Mouse (Mus musculus): Measurements from ENCODE around the gene Akap9. TPM values are rescaled to one million over a fixed set of nuclear protein-coding genes. Genes with fewer than 3 reads are reported as not detected.
A peak's percentile ranks its signal among the peaks of the same experiment; 100 is the strongest.
"Not testable (repeated sequence)": the region's sequence is repeated elsewhere in the genome, so short reads cannot be mapped to it uniquely, and the experiment has no call there.

The Akap9 gene
- polyA plus RNA-seq, 1 experiment from 2014 or later, result 103 TPM

- no peaks in the 10 kb centered on the region for H3K27me3 ChIP-seq (ENCODE audit: control insufficient read depth, insufficient read depth, low read length)
- H3K4me1 ChIP-seq (replicated peaks; ENCODE audit: control insufficient read depth, insufficient read depth), result no peaks in the 10 kb centered on the region
- TF ChIP-seq CTCF (IDR thresholded peaks at IDR 0.05; ENCODE audit: low read depth) (no peak), EP300 (optimal IDR thresholded peaks at IDR 0.05) (no peak)
- WGBS, result 67% methylated on average over 1 of the region's 1 CpGs
- ATAC-seq (ENCODE audit: low FRiP score, low TSS enrichment) (peak; percentile 67), DNase-seq (ENCODE audit: low spot score) (peak; percentile 31)
- 0 out of 2 replicates have a peak, but pooled peaks cover 5% of the 10 kb centered on the region for H3K36me3 ChIP-seq (ENCODE audit: control insufficient read depth, insufficient read depth, low read length)
- H3K9me3 ChIP-seq (ENCODE audit: control insufficient read depth, low read length), result no peaks in the 10 kb centered on the region
- H3K27ac ChIP-seq (replicated peaks), result peak overlapping the region; percentile 58; the same call in 1 of the 2 replicates
- H3K9ac ChIP-seq (ENCODE audit: low read length), result no peak overlapping the region
- H3K4me2 ChIP-seq (replicated peaks; ENCODE audit: low read depth), result no peak overlapping the region
- H3K4me3 ChIP-seq (ENCODE audit: low read depth, low read length), result no peak overlapping the region
Measured at GRCm38 (mm10) chr5:4020018-4020417, 92.2 kb downstream of the Akap9 start.

DNA sequence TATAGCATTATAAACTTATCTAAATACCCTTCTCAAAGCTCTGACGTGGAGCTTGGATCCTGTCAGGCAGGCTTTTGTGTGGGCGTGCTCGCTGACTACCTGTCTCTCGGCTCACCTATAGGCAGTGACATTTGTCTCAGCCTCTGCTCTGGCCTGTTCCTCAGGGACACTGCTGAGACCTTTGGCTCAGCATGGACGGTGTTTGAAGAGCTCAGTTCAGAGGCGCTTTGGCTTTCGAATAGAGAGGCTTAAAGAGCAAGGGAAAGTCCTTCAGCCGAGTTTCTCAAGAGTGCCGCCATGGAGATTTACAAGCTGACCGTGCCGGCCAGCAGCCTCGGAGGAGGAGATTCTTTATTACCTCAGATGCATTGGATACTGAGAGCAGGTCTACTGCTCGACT lies 95.3 kb downstream of the Akap9 start:
- Histone ChIP-seq H3K4me1 (replicated peaks; ENCODE audit: control insufficient read depth, insufficient read depth) (no peaks in the 10 kb centered on the region), H3K4me2 (replicated peaks; ENCODE audit: low read depth) (no peak overlapping the region; the same call in 1 of the 2 replicates), H3K27me3 (ENCODE audit: control insufficient read depth, insufficient read depth, low read length) (no peaks in the 10 kb centered on the region), H3K27ac (replicated peaks) (peak overlapping the region; percentile 50; the same call in 1 of the 2 replicates), H3K36me3 (ENCODE audit: control insufficient read depth, insufficient read depth, low read length) (0 out of 2 replicates have a peak, but pooled peaks cover 2% of the 10 kb centered on the region), H3K4me3 (ENCODE audit: low read depth, low read length) (no peak overlapping the region), H3K9me3 (ENCODE audit: control insufficient read depth, low read length) (no peaks in the 10 kb centered on the region), H3K9ac (ENCODE audit: low read length) (no peak overlapping the region)
- ATAC-seq (ENCODE audit: low FRiP score, low TSS enrichment) (0 out of 2 replicates have a peak, but pooled peaks have one; percentile 25), DNase-seq (ENCODE audit: low spot score) (peak; percentile 43)
- TF ChIP-seq EP300 (optimal IDR thresholded peaks at IDR 0.05), result no peak
- no peak for TF ChIP-seq CTCF (IDR thresholded peaks at IDR 0.05; ENCODE audit: low read depth)
- WGBS, result 53% methylated on average over 13 of the region's 13 CpGs

- Histone ChIP-seq H3K36me3 (ENCODE audit: control insufficient read depth, insufficient read depth, low read length) (0 out of 2 replicates have a peak, but pooled peaks cover 2% of the 10 kb centered on the region), H3K4me3 (ENCODE audit: low read depth, low read length) (0 out of 2 replicates have a peak overlapping the region, but pooled peaks have one; percentile 12), H3K4me1 (replicated peaks; ENCODE audit: control insufficient read depth, insufficient read depth) (no peaks in the 10 kb centered on the region), H3K9ac (ENCODE audit: low read length) (0 out of 2 replicates have a peak overlapping the region, but pooled peaks have one; percentile 13), H3K4me2 (replicated peaks; ENCODE audit: low read depth) (peak overlapping the region; percentile 41), H3K27me3 (ENCODE audit: control insufficient read depth, insufficient read depth, low read length) (no peaks in the 10 kb centered on the region), H3K27ac (replicated peaks) (peak overlapping the region; percentile 78), H3K9me3 (ENCODE audit: control insufficient read depth, low read length) (no peaks in the 10 kb centered on the region)
- ATAC-seq (ENCODE audit: low FRiP score, low TSS enrichment), result 0 out of 2 replicates have a peak, but pooled peaks have one; percentile 60
- DNase-seq (ENCODE audit: low spot score), result peak; percentile 33
- 44% methylated on average over 16 of the region's 16 CpGs for WGBS
- no peak for TF ChIP-seq EP300 (optimal IDR thresholded peaks at IDR 0.05)
- TF ChIP-seq CTCF (IDR thresholded peaks at IDR 0.05; ENCODE audit: low read depth), result no peak
Measured at GRCm38 (mm10) chr5:4023742-4024681, 96.2 kb downstream of the Akap9 start.

- H3K4me2 ChIP-seq (replicated peaks; ENCODE audit: low read depth), result peak overlapping the region; percentile 41; the same call in 1 of the 2 replicates
Measured at GRCm38 (mm10) chr5:4024727-4025126, 96.9 kb downstream of the Akap9 start.

DNA sequence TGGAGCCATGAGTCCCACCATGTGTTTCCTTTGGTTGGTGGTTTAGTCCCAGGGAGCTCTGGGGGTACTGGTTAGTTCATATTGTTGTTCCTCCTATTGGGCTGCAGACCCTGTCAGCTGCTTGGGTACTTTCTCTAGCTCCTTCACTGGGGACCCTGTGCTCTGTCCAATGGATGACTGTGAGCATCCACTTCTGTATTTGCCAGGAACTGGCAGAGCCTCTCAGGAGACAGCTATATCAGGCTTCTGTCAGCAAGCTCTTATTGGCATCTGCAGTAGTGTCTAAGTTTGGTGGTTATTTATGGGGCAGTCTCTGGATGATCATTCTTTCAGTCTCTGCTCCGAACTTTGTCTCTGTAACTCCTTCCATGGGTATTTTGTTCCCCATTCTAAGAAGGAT lies 98.5 kb downstream of the Akap9 start:
- ATAC-seq (ENCODE audit: low FRiP score, low TSS enrichment); H3K27ac ChIP-seq (replicated peaks); H3K9me3 ChIP-seq (ENCODE audit: control insufficient read depth, low read length); H3K9ac ChIP-seq (ENCODE audit: low read length); H3K4me2 ChIP-seq (replicated peaks; ENCODE audit: low read depth); DNase-seq (ENCODE audit: low spot score); H3K27me3 ChIP-seq (ENCODE audit: control insufficient read depth, insufficient read depth, low read length); H3K4me3 ChIP-seq (ENCODE audit: low read depth, low read length); H3K4me1 ChIP-seq (replicated peaks; ENCODE audit: control insufficient read depth, insufficient read depth); H3K36me3 ChIP-seq (ENCODE audit: control insufficient read depth, insufficient read depth, low read length): not testable (repeated sequence)
- WGBS, result 97% methylated on average over 1 of the region's 1 CpGs

More at GRCm38 (mm10) chr5:4024727-4025126, 96.9 kb downstream of the Akap9 start:
- Histone ChIP-seq H3K9ac (ENCODE audit: low read length) (no peak overlapping the region), H3K36me3 (ENCODE audit: control insufficient read depth, insufficient read depth, low read length) (no peaks in the 10 kb centered on the region), H3K27me3 (ENCODE audit: control insufficient read depth, insufficient read depth, low read length) (no peaks in the 10 kb centered on the region), H3K27ac (replicated peaks) (peak overlapping the region; percentile 78; the same call in 1 of the 2 replicates), H3K4me1 (replicated peaks; ENCODE audit: control insufficient read depth, insufficient read depth) (no peaks in the 10 kb centered on the region), H3K9me3 (ENCODE audit: control insufficient read depth, low read length) (no peaks in the 10 kb centered on the region), H3K4me3 (ENCODE audit: low read depth, low read length) (0 out of 2 replicates have a peak overlapping the region, but pooled peaks have one; percentile 12)
- DNase-seq (ENCODE audit: low spot score) (no peak), ATAC-seq (ENCODE audit: low FRiP score, low TSS enrichment) (no peak)
- WGBS, result 19% methylated on average over 4 of the region's 4 CpGs
- TF ChIP-seq EP300 (optimal IDR thresholded peaks at IDR 0.05) (no peak), CTCF (IDR thresholded peaks at IDR 0.05; ENCODE audit: low read depth) (no peak)
